Mouse (Mus musculus): ENCODE results near the gene Oaz2.

Oaz2 gene

DNA sequence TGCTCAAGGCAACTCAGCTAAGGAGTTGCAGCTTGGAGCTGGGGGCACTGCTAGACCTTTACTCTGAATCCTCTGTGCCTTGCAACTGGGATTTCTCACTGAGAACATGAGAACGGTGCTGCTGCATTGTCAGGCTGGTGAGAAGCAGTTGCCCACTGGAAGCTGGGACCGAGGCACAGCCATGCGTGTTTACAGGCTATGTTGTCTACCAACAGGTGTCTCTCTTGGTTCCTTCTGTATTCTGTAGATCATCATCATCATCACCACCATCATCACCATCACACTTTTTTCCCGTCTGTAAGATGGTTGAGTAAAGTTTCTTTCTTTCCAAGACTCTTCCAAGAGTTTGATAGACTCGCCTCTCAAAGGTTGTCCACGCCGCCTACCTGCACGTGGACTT, at the start of gene Oaz2:
Oaz2 (plus strand) TSS at position 301 of the 400 bp plus-strand sequence.
- DNase-seq (ENCODE audit: low spot score), result no peak

- no peak for DNase-seq (ENCODE audit: low spot score)
These were observed 48.5 kb upstream of the Oaz2 start for GRCm38 (mm10) chr9:65619311-65619710.

DNA sequence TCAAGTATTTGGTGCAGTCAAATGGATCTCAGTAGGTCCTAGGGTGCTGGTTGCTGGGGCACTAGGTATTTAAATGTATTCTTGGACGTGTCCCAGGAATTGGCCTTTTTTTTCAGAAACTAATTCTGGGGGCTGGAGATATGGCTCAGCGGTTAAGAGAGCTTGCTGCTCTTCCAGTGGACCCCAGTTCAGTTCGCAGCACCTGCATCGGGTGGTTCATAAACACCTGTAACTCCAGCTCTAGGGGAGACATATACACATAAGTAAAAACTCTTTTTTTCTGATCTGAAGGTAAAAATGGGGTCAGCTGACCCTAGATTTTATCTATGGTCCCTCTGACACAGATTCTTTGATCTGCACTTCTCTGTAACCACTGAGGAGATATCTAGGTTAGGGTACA, 46.6 kb upstream of the Oaz2 start:
- DNase-seq (ENCODE audit: low spot score), result no peak

GRCm38 (mm10) chr9:65621666-65622065, 46.1 kb upstream of the Oaz2 start:
- DNase-seq (ENCODE audit: low spot score), result no peak

GRCm38 (mm10) chr9:65622826-65623225, 45.0 kb upstream of the Oaz2 start:
- no peak for DNase-seq (ENCODE audit: low spot score)

GRCm38 (mm10) chr9:65624266-65624665, 43.5 kb upstream of the Oaz2 start:
- no peak for DNase-seq (ENCODE audit: low spot score)

DNA sequence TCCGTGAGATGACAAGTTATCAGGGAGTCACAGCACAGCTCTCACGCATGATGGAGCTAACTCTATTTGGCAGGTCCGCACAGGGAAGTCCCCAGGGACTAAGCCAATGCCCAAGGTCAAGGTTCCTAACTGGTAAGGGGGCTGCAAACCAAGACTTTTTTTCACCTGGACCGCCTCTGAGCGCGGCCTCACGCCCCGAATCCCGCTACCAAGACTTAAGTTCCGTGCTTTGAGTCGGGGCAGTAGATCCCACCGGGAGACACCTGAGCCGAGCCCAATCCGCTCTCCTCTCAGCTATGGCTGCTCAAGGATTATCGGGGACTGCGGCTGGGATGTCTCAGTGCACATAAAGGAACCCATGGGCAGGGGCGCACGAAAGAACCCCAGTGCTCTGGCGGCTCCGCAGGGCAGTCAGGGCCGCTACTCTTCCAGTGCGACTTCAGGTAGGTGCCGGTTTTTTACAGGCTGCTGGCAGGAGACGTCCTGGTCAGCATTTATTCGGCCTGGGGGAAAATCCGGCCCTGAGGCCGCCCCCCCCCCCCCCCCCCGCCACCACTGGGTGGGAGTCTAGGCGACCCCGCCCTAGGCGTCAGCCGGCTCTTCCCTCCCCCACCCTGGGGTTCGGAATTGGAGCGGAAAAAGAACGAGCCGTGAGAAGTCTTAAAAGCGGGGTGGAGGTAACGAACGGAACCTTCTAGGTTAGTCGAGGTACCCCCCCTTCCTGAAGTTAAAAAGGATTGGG, 38.6 kb upstream of the Oaz2 start, which contains the start of gene Rbpms2:
Rbpms2 (plus strand) TSS at position 624 of the 742 bp plus-strand sequence.
- DNase-seq (ENCODE audit: low spot score), result no peak

GRCm38 (mm10) chr9:65629767-65630630, 37.8 kb upstream of the Oaz2 start:
- no peak for DNase-seq (ENCODE audit: low spot score)

- no peak for DNase-seq (ENCODE audit: low spot score)
These were observed 37.0 kb upstream of the Oaz2 start for GRCm38 (mm10) chr9:65630631-65631353.

DNA sequence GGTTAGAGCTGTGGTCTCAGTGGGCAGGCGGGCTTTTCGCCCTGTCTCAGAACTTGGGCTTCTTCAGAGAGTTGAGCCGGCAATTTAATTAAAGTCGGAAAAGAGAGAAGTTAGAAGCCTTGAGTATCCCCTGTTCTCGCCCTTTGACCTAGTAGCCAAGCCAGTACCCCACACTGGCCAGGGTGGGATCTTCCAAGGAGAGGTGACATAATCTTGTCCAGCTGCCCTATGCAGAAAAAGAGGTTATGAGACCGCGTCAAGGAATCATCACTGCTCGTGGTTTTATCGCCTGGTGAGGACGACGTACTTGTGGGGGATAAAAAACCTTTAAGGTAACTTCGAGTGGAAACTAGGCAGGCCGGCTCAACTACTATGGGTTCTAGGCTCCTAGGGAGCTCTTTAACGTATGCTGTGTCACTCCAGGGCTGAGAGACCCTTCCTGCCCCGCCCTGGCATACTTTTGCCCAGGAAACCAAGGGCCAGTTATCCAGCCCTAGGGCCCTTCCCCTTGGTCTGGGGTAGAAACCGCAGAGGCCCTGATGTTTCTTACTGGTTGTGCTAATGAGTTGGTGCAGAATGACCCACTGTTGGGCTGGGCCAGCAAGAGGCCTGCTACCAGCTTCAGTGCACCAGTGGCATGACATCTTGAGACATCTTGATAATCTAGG, 36.3 kb upstream of the Oaz2 start:
- DNase-seq (ENCODE audit: low spot score), result no peak

- no peak for DNase-seq (ENCODE audit: low spot score)
These were observed 32.0 kb upstream of the Oaz2 start for GRCm38 (mm10) chr9:65635766-65636165.

DNA sequence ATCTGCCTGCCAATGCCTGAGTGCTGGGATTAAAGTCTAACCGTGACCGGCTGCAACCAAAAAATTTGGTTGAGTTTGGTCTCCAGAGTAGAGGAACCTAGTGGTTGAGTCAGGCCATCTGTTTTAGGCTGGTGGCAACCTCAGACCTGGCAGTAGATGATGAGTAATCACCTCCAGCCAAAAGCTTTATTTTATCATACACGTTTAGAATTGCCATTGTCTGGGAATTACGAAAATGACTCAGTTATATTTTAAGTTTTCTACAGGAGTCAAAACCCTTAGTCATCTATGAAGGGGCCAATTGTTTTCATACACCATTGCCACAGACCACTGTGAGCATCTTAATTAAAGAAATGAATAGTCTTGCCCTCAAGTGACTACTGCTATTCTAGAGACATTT, 30.9 kb upstream of the Oaz2 start:
- DNase-seq (ENCODE audit: low spot score), result no peak

DNA sequence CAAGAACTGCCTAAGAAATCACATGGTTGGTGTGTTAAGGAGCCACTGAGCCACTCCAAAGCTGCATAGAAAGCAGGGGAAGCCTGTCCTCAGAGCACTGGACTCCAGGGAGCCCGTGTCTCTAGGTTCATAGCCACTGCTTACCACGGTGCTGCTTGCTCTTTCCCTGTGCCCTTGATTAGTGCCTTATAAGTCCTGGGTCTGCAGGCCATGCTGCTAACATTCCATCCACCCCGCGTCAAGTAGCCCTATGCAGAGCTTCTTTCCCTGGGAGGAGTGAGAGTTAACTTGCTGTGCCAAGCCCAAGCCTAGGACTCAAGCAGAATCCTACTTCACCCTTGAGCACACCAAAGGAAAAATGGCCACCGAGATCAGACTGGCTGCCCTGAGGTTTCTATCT, 28.7 kb upstream of the Oaz2 start:
- no peak for DNase-seq (ENCODE audit: low spot score)

DNA sequence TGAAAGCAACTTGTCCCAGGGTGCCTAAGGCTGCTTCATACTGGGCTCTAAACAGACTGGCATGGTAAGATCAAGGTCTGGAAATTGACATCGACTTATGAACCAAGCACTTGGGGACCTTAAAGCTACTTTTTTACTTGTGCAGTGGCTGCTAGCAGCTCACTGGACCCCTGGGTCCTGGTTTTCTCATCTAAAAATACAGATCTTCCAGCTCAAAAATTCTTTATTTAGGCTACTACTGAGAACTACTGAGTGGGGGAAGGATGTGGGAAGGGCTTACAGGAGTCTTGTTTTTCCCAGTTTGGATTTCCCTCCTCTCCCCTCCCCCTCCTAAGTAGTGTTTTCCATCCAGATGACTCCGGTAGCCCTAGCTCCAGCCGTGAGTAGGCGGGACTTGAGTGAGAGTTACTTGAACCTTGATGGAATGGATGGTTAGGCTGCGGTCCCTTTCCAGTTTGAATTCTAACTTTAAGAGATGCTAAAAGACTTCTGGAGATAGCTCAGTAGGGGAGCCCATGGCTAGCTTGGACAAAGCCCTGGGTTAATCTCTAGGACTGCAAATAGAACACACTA, 26.9 kb upstream of the Oaz2 start:
- no peak for DNase-seq (ENCODE audit: low spot score)

- DNase-seq (ENCODE audit: low spot score), result no peak
These were observed 26.3 kb upstream of the Oaz2 start for GRCm38 (mm10) chr9:65641446-65642052.

GRCm38 (mm10) chr9:65642546-65642945, 25.3 kb upstream of the Oaz2 start:
- DNase-seq (ENCODE audit: low spot score), result no peak

GRCm38 (mm10) chr9:65644960-65645359, 22.8 kb upstream of the Oaz2 start:
- DNase-seq (ENCODE audit: low spot score), result no peak

GRCm38 (mm10) chr9:65645984-65646383, 21.8 kb upstream of the Oaz2 start:
- no peak for DNase-seq (ENCODE audit: low spot score)

DNA sequence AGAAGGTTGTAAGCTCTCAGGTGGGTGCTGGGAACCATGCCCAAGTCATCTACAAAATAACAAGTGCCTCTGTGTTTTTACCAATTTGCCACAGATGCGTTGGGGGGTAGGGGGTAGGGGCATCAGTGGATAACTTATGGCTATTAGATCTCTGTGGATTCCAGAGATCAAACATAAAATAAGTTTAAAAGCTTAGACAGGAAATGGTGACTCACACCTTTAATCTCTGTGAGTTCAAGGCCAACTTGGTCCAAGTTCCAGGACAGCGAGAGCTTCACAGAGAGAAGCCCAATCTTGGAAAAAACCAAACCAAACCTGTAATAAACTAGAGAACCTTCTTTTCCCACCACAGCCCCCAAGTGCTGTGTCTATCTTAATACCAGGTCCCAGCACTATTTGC, 21.0 kb upstream of the Oaz2 start:
- no peak for DNase-seq (ENCODE audit: low spot score)

- DNase-seq (ENCODE audit: low spot score), result no peak
These were observed 19.1 kb upstream of the Oaz2 start for GRCm38 (mm10) chr9:65648730-65649129.

GRCm38 (mm10) chr9:65649997-65650396, 17.8 kb upstream of the Oaz2 start:
- DNase-seq (ENCODE audit: low spot score), result no peak

Measured in spleen, adult 12 weeks (tissue).